Mouse (Mus musculus) cerebellum, adult 2 months (tissue): ENCODE data around the gene Efcab14.
A peak's percentile ranks its signal among the peaks of the same experiment; 100 is the strongest.

Experiments used
- CTCF ChIP-seq: fragments of 200-500 bp; IDR thresholded peaks from 2 replicates; pipeline ENCODE4 v1.5.1; 2011; ENCODE audit warnings: low read depth, mild to moderate bottlenecking, control low read depth, low read length, moderate library complexity, borderline replicate concordance; ENCODE audit not compliant: insufficient read depth
- POLR2A ChIP-seq: fragments of 200-500 bp; IDR thresholded peaks from 2 replicates; pipeline ENCODE4 v1.6.1; 2011; ENCODE audit warnings: low read length, control low read depth, borderline replicate concordance; ENCODE audit not compliant: insufficient read depth

DNA sequence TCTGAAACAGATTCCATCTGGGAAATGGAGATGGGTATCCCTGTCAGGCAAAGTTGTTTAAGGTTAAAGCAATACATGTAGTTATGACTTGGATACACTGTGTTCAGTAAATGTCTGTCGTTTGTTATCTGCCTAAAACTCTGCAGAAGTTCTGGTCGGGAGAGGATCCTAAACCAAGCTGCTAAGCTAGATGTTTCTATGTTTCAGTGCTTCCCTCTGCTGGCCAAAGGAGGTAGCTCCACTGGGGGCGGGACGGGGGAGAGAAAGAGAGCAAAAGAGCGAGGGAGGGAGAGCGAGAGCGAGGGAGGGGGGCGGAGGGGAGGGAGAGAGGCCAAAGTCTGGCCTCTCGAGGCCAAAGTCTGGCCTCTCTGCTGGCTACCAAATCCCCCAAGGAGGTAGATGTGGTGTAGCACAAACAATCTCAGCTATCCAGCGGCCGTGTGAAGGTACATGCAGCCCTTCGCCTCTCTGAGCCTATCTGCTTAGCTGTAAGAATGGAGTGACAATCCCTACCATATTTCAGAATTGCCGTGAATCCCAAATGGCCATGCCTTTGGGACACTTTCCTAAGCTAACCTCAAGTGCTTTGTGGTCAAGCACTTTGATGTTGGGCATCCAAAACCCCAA is 27.6 kb upstream of the Efcab14 start:
- TF ChIP-seq POLR2A (no peak), CTCF (peak; percentile 58; the same call in 1 of the 2 replicates)
